Mouse (Mus musculus): Measurements from ENCODE around the gene B4galnt2.

B4galnt2 gene

GRCm38 (mm10) chr11:95826317-95827167 is 88.1 kb downstream of the B4galnt2 start:
- no peak for ATAC-seq (ENCODE audit: low TSS enrichment)

GRCm38 (mm10) chr11:95825625-95826024 is 89.1 kb downstream of the B4galnt2 start:
- no peak for ATAC-seq (ENCODE audit: low TSS enrichment)

GRCm38 (mm10) chr11:95824877-95825243 is 89.8 kb downstream of the B4galnt2 start:
- peak; percentile 31 for ATAC-seq (ENCODE audit: low TSS enrichment)

- ATAC-seq (ENCODE audit: low TSS enrichment), result peak; percentile 94
Measured at GRCm38 (mm10) chr11:95824071-95824876, 90.4 kb downstream of the B4galnt2 start, which contains the start of gene Phospho1. Gene Phospho1 (plus strand): TSS chr11:95824499.

- ATAC-seq (ENCODE audit: low TSS enrichment), result no peak
Measured at GRCm38 (mm10) chr11:95822437-95822836, 92.3 kb downstream of the B4galnt2 start.

- no peak for ATAC-seq (ENCODE audit: low TSS enrichment)
Measured at GRCm38 (mm10) chr11:95821511-95821910, 93.2 kb downstream of the B4galnt2 start.

- ATAC-seq (ENCODE audit: low TSS enrichment), result no peak
Measured at GRCm38 (mm10) chr11:95819138-95819537, 95.6 kb downstream of the B4galnt2 start.
